Mouse (Mus musculus): Measurements from ENCODE around the gene Eva1b.

Gene Eva1b

DNA sequence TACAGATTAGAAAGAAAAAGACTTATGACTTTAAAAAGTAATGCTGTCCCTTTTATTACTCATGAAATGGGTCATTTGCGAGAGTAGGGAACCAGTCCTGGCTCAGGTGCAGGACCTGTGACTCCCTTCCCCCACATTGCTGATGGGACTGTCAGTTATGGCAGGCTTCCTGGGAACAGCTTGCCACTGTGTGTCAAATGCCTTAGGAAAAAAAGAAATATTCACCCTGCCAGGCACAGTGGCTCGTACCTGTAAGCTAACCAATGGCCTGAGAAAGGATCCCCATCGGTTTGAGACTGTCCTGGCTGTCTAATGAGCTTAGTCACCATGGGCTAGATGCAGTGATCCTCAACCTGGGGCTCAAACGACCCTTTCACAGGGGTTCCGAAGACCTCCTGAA, 27.5 kb upstream of the Eva1b start:
- no peak for DNase-seq (ENCODE audit: low read depth, low spot score)

GRCm38 (mm10) chr4:126120506-126120905, 27.0 kb upstream of the Eva1b start:
- DNase-seq (ENCODE audit: low read depth, low spot score): no peak

DNA sequence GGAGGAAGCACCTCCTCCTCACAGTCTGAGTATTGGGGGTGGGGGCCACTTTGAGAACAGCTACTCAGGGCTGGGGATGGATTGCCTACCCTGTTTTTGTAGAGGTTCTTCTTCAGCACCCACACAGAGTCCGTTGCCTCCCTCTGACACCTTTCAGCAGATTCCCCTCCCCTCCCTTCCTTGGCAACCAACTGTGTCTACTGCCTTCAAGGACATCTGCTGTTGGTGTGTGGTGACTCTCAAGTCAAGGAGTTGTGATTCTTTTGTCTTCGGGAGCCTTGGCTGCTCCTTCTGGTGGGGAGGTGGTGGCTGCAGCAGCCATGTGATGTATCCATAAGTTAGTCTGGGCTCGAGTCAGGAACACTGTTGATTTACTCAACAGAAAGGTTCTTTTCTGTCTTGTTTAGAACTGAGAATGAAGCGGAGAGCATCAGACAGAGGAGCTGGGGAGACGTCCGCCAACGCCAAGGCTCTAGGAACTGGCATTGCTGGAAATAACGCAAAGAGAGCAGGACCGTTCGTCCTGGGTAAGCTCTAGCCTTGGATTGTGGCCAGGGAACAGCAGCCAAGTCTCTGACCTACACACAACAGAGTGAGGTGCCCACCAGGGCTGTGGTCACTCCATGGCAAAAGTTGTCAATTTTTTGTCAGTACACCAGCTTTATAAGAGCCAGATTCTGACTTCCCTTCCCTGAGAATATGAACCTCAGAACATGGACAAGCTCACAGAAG, 24.1 kb upstream of the Eva1b start:
- DNase-seq (ENCODE audit: low read depth, low spot score): no peak

- no peak for DNase-seq (ENCODE audit: low read depth, low spot score)
These were observed 17.0 kb upstream of the Eva1b start for GRCm38 (mm10) chr4:126130502-126130901.

GRCm38 (mm10) chr4:126131290-126132121, 16.0 kb upstream of the Eva1b start:
- no peak for DNase-seq (ENCODE audit: low read depth, low spot score)

- no peak for DNase-seq (ENCODE audit: low read depth, low spot score)
These were observed 14.8 kb upstream of the Eva1b start for GRCm38 (mm10) chr4:126132636-126133264.

- DNase-seq (ENCODE audit: low read depth, low spot score): no peak
These were observed 13.3 kb upstream of the Eva1b start for GRCm38 (mm10) chr4:126134236-126134635.

GRCm38 (mm10) chr4:126134639-126135038, 12.9 kb upstream of the Eva1b start:
- no peak for DNase-seq (ENCODE audit: low read depth, low spot score)

GRCm38 (mm10) chr4:126137773-126138172, 9.8 kb upstream of the Eva1b start:
- no peak for DNase-seq (ENCODE audit: low read depth, low spot score)

- DNase-seq (ENCODE audit: low read depth, low spot score): no peak
These were observed 6.5 kb upstream of the Eva1b start for GRCm38 (mm10) chr4:126141021-126141420.

GRCm38 (mm10) chr4:126145396-126145795, 2.1 kb upstream of the Eva1b start:
- DNase-seq (ENCODE audit: low read depth, low spot score): no peak

- no peak for DNase-seq (ENCODE audit: low read depth, low spot score)
These were observed 491 bp upstream of the Eva1b start for GRCm38 (mm10) chr4:126146974-126147532.

DNA sequence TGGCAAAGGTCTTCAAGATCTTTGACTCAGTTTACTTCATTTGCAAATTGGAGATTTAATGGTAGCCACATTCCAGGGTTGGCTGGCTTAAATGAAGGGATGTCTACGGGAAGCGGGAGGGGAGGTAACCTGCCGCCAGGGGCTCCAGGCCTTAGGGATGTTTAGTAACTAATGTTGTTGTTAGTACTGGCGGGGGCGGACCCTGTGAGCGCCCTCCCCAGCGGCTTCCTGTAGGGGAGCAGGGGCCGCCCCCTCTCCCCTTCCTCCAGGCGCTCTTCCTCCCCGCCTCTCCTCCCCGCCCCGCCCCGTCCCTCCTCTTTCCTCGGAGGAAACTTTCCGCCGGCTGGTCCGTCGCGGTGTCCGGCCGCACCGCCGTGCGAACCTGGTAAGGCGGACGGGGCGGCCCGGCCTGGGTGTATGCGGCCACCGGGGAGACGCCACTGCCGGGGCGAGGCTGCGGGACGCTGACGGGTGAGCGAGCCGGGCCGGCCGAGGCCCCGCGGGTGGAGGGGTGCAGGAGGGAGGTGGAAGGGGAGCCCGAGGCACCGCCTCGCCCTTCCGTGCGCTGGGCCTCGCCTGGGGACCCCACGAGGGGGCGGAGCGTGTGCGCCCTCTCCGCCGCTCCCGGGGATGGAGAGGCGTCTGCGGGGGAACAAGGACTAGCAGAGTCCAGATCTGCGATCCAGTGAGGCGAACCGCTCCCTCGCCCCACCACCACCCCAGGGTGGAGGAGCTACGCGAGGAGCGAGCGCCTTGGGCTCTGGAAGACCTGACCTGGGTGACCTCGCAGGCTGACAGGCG, 817 bp downstream of the Eva1b start:
- peak; percentile 83 for DNase-seq (ENCODE audit: low read depth, low spot score)

DNA sequence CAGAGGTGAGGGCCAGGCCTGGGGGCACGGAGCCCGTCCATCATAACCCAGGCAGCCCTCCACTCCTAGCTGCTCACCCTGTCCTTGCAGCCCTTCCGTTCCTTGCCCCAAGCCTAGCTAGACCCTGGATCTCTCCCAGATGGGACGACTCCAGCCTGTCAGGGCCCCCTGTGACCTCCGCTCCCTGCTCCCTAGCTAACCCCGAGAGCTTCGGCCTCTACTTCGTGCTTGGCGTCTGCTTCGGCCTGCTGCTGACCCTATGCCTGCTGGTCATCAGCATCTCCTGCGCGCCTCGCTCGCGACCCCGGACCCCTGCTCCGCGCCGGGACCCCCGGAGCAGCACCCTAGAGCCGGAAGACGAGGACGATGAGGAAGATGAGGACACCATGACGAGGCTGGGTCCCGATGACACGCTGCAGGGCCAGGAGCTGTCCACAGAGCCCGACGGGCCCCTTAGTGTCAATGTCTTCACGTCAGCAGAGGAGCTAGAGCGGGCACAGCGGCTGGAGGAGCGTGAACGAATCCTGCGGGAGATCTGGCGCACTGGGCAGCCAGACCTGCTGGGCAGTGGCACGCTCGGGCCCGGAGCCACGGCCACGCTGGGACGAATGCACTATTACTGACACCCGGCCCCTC, 1.6 kb downstream of the Eva1b start:
- no peak for DNase-seq (ENCODE audit: low read depth, low spot score)

GRCm38 (mm10) chr4:126149798-126150197, 2.3 kb downstream of the Eva1b start:
- no peak for DNase-seq (ENCODE audit: low read depth, low spot score)

- DNase-seq (ENCODE audit: low read depth, low spot score): peak; percentile 52
These were observed 2.9 kb downstream of the Eva1b start for GRCm38 (mm10) chr4:126150297-126150948.

- DNase-seq (ENCODE audit: low read depth, low spot score): no peak
These were observed 3.4 kb downstream of the Eva1b start for GRCm38 (mm10) chr4:126150949-126151320.

- no peak for DNase-seq (ENCODE audit: low read depth, low spot score)
These were observed 4.3 kb downstream of the Eva1b start for GRCm38 (mm10) chr4:126151701-126152440.

GRCm38 (mm10) chr4:126152864-126153263, 5.3 kb downstream of the Eva1b start:
- no peak for DNase-seq (ENCODE audit: low read depth, low spot score)

GRCm38 (mm10) chr4:126155183-126155582, 7.6 kb downstream of the Eva1b start:
- no peak for DNase-seq (ENCODE audit: low read depth, low spot score)

Measured in CD4-positive, CD25-positive, alpha-beta regulatory T cell, adult 2 months (primary cell).